Mouse (Mus musculus) spleen, postnatal 14 days (tissue): ENCODE results near the gene Mfn2.
"Not testable (repeated sequence)": the region's sequence is repeated elsewhere in the genome, so short reads cannot be mapped to it uniquely, and the experiment has no call there.

Source experiments
- DNase-seq, 2 experiments: peaks; one replicate each; pipeline ENCODE4 v3.0.0; 2021 to 2022; ENCODE audit warnings: low spot score in 2 of 2

The Mfn2 gene

DNA sequence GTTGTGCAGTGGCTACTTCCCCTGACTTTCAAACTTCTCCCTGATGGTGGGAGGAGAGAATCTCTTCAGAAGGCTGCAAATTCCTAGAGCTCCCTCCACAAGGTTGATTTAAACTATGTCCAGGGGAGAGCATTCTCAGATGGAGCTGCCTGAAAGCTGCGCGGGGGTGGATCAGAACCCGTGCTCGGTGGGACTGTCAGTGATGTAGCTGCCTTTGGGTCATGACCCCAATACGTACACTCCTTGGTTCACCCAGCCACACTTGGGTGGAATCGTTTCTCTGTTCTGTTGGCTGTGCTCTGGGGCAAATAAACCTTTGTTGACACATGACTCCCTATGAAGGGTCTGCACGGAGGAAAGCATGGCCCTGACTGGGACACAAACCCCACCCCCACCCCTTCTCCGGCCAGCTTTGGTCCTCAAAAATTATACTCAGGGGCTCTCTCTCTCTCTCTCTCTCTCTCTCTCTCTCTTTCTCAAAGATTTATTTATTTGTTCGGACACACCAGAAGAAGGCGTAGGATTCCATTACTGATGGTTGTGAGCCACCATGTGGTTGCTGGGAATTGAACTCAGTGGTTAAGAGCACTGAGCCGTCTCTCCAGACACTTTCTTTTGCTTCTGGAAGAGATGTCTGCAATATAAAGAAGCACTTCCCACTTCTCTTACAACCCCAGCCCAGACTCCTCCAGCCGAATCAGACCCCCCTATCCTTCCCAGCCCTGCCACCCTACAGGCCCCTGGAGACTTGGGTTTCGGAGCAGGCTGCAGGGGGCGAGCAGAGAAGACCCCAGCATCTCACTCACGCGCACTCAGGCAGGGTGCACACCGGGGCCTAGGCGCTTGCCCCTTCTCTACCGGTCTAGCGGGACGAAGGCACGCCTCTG, 36.7 kb downstream of the Mfn2 start:
- DNase-seq: no peak

DNA sequence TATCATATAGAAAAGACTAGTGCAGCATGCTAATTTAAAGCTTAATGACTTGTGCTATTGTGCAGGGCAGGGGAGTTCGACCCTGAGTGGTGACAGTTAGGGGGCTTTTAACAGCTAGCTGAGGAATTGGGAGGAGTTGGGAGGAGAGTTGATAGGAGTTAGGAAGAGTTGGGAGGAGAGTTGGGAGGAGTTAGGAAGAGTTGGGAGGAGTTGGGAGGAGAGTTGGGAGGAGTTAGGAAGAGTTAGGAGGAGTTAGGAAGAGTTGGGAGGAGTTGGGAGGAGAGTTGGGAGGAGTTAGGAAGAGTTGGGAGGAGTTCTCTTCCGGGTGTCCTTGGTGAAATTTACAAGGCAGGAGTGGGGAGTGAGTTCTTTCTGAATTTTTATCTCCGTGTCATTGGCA, 37.7 kb downstream of the Mfn2 start:
- DNase-seq: not testable (repeated sequence)

DNA sequence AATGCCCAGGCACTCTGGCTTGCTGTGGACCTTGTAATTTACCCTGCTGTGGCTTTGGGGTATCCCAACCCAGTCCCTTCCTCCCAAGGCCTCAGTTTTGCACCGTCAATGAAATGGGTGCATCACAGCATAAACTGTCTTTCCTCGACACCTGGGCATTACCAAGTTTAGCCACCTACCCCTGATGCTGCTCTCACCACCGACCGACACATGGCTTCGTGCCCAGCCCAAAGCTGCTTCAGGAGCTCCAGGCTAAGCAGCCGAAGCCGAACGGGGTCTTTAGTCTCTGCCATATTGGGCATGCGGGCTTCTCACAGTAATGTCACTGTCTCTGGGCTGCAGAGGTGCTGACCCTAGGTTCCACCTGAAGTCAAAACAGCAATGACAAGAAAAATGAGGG, 38.4 kb downstream of the Mfn2 start:
- DNase-seq: no peak

DNA sequence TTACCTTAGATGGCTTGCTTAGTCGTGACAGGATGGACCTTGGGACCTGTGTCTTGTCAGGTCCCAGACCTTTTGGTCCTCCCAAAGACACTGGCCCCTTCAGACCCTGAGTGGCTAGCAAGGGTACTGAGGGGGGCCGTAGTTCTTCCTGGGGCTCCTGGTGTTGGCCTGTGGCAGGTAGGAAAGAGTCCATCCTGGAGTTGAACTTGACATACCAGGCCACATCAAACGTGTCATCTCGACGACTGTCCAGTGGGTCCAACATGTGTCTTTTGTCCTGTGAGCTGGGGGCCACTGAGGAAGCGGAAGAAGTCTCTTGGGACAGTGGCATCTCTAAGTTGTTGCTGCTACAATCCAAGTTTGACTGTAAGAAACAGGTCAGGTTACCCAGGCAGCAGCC, 38.9 kb downstream of the Mfn2 start:
- no peak for DNase-seq

DNA sequence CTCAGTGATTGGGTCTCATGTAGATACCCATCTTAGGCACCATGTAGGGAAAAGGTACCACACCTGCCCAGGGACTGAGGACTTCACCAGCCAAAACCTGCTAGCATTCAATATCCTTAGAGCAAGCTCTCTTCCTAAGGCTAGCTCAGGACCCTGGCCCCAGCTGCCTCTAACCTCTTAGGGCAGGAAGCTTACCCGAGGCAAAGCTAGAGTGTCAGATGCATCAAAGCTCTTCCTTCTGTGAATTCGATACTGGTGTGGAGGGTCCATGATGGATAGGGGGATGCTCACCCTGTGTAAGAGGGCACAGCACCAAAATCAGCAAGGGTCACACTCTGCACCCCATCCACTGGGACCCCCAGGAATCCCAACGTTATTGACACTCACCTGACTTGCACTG, 42.5 kb downstream of the Mfn2 start:
- no peak for DNase-seq

DNA sequence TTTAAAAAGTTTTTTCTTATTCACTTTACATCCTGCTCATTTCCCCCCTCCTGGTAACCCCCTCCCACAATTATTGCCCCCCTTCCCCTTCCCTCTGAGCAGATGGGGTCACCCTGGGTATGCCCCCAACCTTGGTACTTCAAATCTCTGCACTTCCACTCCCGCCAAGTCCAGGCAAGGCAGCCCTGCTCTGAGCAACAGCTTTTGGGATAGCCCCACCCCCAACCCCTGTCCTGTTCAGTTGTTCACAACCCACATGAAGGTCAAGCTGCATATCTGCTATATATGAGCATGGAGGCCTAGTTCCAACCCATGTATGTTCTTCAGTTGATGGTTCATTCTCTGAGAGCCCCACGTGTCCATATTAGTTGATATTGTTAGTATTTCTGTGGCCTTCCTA, 53.7 kb downstream of the Mfn2 start:
- DNase-seq: no peak

DNA sequence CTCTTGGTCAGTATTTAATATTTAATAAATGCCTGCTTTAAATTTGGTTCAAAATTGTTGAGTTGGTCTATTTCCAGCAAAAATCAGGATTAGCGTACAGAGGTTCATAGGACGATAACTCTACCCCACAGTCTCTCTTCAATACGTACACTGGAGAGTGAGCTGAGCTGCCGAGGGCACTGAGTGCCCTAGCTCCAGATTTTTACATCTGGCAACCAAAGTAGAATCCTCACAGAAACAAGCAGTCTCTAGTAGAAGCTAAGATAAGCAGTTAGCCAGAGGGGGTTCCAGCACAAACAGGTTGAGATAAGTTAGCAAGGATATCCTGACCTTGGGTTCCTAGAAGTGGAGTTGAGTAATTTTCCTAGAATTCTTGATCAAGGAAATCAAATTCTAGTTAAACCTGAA, 55.9 kb downstream of the Mfn2 start:
- DNase-seq: no peak

DNA sequence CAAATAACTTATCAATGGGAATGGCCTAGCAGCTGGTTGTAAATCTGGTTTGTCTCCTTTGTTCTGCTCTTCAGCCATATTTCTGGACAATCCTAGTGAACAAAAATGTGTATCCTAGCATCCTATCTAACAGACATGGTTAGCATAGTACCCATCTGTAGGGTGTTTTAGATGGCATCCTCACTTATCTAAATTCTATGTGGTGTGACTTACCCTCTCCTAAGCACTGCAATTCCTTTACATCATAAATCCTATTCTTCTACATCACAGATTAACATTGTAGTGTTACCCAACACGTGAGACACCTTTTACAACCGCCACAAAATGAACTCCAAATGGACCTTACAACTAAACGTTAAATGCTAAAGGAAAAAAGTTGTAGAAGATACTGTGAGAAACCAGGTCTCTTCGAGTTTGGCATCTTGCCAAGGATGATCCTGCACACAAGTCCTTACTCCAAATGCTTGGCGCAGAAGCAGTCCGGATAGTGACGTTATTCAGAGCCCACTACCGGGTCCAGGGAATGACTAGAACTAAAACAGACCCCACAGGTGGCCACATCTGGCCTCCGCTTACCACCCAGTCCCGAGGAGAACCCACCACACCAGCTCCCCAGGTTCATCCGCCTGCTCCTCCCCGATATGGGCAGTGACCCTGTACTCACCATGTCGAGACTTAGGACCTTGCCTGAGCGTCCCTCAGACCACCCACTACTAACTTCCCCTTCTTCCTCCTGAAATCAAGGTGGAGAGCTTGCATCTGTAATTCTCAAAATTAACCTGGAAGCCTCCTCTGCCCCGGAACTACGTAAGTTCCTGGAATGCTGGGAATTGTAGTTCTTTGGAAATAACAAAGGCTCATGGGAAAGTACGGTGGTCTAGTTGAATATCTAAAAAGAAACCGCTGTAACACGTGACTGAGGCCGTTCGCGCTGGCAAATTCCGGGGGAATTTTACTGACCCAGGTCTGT, 56.6 kb downstream of the Mfn2 start, which contains the start of gene Zfp933:
Zfp933 (minus strand) TSS at position 753 of the 970 bp plus-strand sequence.
- DNase-seq: peak in 1 of 2 experiments; percentile 31

DNA sequence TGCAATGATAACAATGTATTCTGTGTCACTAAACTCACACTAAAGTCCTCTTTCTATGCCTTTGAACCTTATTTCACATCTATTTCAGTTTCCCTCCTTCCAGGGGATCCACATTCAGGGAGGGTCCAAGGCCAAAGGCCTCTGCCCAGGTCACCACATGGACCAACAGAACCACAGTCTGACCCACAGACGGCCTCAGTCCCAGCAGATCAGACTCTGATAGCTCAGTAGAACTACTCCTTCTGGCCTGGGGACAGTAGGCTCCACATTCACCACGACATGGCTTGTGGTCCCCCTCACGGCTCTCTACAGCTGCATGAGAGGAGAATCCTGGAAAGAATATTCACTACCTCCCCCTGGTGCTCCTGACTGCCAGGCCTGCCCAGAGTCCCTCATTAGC, 61.6 kb downstream of the Mfn2 start:
- DNase-seq: no peak

DNA sequence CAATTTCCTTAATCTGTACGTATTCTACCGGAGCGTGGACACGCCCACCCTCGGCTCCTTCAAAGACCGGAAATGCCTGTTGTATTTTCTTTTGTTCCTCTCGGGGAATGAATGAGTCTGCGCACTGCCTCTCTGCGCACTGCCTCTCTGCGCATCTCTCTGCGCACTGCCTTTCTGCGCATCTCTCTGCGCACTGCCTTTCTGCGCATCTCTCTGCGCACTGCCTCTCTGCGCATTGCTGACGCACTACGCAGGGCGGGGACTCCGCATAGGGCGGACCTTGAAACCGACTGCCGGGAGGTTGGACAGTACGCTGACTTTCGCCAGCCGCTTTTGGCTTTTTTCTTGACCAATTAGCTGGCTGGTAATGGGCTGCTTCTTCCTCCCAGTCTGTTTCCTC, 65.2 kb downstream of the Mfn2 start:
- peak; percentile 19 to 44 for DNase-seq

DNA sequence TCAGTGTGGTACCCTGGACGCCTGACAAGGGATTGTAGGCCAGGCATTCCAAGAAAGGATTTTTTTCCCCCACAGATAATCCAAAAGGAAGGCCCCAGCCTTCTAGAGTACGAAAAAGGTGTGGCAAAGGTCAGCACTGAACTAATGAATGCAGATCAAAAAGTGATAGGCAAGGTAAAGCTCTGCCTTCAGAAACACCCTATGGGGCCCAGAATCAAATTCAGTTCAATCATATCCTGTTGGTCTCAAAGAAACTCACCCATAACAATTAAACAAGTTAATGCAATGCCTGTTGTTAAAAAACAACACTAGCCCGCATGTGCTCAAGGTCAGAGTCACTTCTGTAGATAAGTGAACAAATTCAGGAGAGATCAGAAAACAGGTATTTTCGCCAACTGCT, 80.1 kb downstream of the Mfn2 start:
- no peak for DNase-seq
